Mouse (Mus musculus) naive thymus-derived CD4-positive, alpha-beta T cell, adult 2 months (primary cell): ENCODE measurements around the gene Ntn1.
A peak's percentile ranks its signal among the peaks of the same experiment; 100 is the strongest.

Source experiments
- DNase-seq: peaks from one replicate; pipeline ENCODE4 v3.0.0-alpha.2; 2011; ENCODE audit warnings: low read depth

The Ntn1 gene

GRCm38 (mm10) chr11:68187242-68187641 lies 213.4 kb downstream of the Ntn1 start:
- no peak for DNase-seq

- no peak for DNase-seq
Observed at GRCm38 (mm10) chr11:68185647-68186046, 215.0 kb downstream of the Ntn1 start.

- no peak for DNase-seq
Observed at GRCm38 (mm10) chr11:68177415-68177814, 223.2 kb downstream of the Ntn1 start.

- DNase-seq = peak; percentile 12
Observed at GRCm38 (mm10) chr11:68176550-68176949, 224.1 kb downstream of the Ntn1 start.

- DNase-seq = no peak
Observed at GRCm38 (mm10) chr11:68172648-68173045, 228.0 kb downstream of the Ntn1 start.

- DNase-seq = no peak
Observed at GRCm38 (mm10) chr11:68171973-68172647, 228.5 kb downstream of the Ntn1 start.

GRCm38 (mm10) chr11:68168427-68168826 lies 232.2 kb downstream of the Ntn1 start:
- no peak for DNase-seq

- DNase-seq = no peak
Observed at GRCm38 (mm10) chr11:68164408-68164807, 236.2 kb downstream of the Ntn1 start.

GRCm38 (mm10) chr11:68159867-68160266 lies 240.8 kb downstream of the Ntn1 start:
- DNase-seq = no peak
